ENCODE assay signal across 26 mouse cellular contexts in genomic region chr4:7424081-7424480, GRCm38 (mm10).
A peak's percentile ranks its signal among the peaks of the same experiment; 100 is the strongest.
DNase-seq lines count a peak whose midpoint lies in the region; ATAC-seq lines count a peak whose summit lies in the region.
"Had no signal": no experiment of that assay in that cellular context is flagged by ENCODE, and none has a peak within 500 bp of the region (broad histone marks: within the 10 kb centered on the region; RNA-seq: fewer than 3 reads in every experiment).

No protein-coding gene starts in this region.

- no peaks in the 10 kb centered on the region for H3K36me3 ChIP-seq in forebrain, embryonic 16.5 days (ENCODE audit: control insufficient read depth, insufficient read depth)
- no peaks in the 10 kb centered on the region for H3K36me3 ChIP-seq in forebrain, embryonic 10.5 days (replicated peaks)
- no peaks in the 10 kb centered on the region for H3K36me3 ChIP-seq in midbrain, embryonic 14.5 days (ENCODE audit: control insufficient read depth, insufficient read depth, low read length)
- H3K36me3 ChIP-seq in midbrain, embryonic 16.5 days (ENCODE audit: control insufficient read depth, insufficient read depth, low read length) = no peaks in the 10 kb centered on the region
- H3K36me3 ChIP-seq: embryonic facial prominence, embryonic 10.5 days; embryonic facial prominence, embryonic 12.5 days; forebrain, embryonic 15.5 days; G1E had no signal

- ATAC-seq in forebrain, embryonic 16.5 days = peak; percentile 26; the same call in 1 of the 2 replicates
- peak; percentile 59; the same call in 1 of the 2 replicates for ATAC-seq in frontal cortex, adult (ENCODE audit: low TSS enrichment)
- no peak; the same call in 1 of the 2 replicates for ATAC-seq in midbrain, embryonic 14.5 days (ENCODE audit: low FRiP score, low TSS enrichment)
- ATAC-seq in midbrain, embryonic 16.5 days = no peak
- ATAC-seq: activated CD4-positive, CD25-positive, alpha-beta regulatory T cell, adult 4 months; CD4-positive, CD25-positive, alpha-beta regulatory T cell, adult 4 months; Patski had no signal

- no peak overlapping the region for H3K4me2 ChIP-seq in forebrain, embryonic 16.5 days (ENCODE audit: low read length)
- no peak overlapping the region for H3K4me2 ChIP-seq in midbrain, embryonic 14.5 days (ENCODE audit: low read length)
- H3K4me2 ChIP-seq in midbrain, embryonic 16.5 days (ENCODE audit: low read length) = no peak overlapping the region
- H3K4me2 ChIP-seq: embryonic facial prominence, embryonic 12.5 days; forebrain, embryonic 13.5 days; forebrain, embryonic 15.5 days had no signal

- DNase-seq in forebrain, embryonic 10.5 days (ENCODE audit: extremely low spot score, low spot score) = no peak
- DNase-seq in frontal cortex, adult 2 months (ENCODE audit: extremely low spot score in 1 of 2, low spot score in 1 of 2) = no peak
- peak; percentile 4 for DNase-seq in midbrain, embryonic 14.5 days
- no peak for DNase-seq in gastrocnemius, postnatal 14 days
- DNase-seq: adrenal gland, adult 8-10 months; adrenal gland, postnatal 14 days; adrenal gland, postnatal 36 days; B cell, adult 2 months; cerebellum, adult 11 months; cerebellum, adult 18-20 months; cerebellum, adult 8-10 months; cerebellum, adult 9-11 months; cerebellum, postnatal 14 days; cerebellum, postnatal 36 days had no signal

- H3K27ac ChIP-seq in forebrain, embryonic 16.5 days (ENCODE audit: low read length) = no peak overlapping the region
- no peak overlapping the region for H3K27ac ChIP-seq in forebrain, embryonic 10.5 days
- H3K27ac ChIP-seq in midbrain, embryonic 14.5 days (replicated peaks; ENCODE audit: low read depth, low read length) = no peak overlapping the region
- no peak overlapping the region for H3K27ac ChIP-seq in midbrain, embryonic 16.5 days (ENCODE audit: low read length)
- H3K27ac ChIP-seq: embryonic facial prominence, embryonic 10.5 days; embryonic facial prominence, embryonic 12.5 days; forebrain, embryonic 13.5 days had no signal

- intact Hi-C loops in gastrocnemius, postnatal 14 days (cut with DNase I; ENCODE audit: low total_unique reads) = no loop called here

- no peak overlapping the region for H3K4me3 ChIP-seq in forebrain, embryonic 16.5 days (replicated peaks; ENCODE audit: low read length)
- no peak overlapping the region for H3K4me3 ChIP-seq in forebrain, embryonic 10.5 days
- H3K4me3 ChIP-seq in midbrain, embryonic 14.5 days (replicated peaks; ENCODE audit: low read depth, low read length) = no peak overlapping the region
- no peak overlapping the region for H3K4me3 ChIP-seq in midbrain, embryonic 16.5 days (ENCODE audit: low read depth, low read length)
- H3K4me3 ChIP-seq: embryonic facial prominence, embryonic 10.5 days; embryonic facial prominence, embryonic 12.5 days; forebrain, embryonic 13.5 days; forebrain, embryonic 15.5 days had no signal

- no peaks in the 10 kb centered on the region for H3K4me1 ChIP-seq in forebrain, embryonic 16.5 days (replicated peaks; ENCODE audit: control insufficient read depth, insufficient read depth, low read length)
- no peaks in the 10 kb centered on the region for H3K4me1 ChIP-seq in forebrain, embryonic 10.5 days
- no peaks in the 10 kb centered on the region for H3K4me1 ChIP-seq in midbrain, embryonic 14.5 days (ENCODE audit: control insufficient read depth, insufficient read depth, low read length)
- no peaks in the 10 kb centered on the region for H3K4me1 ChIP-seq in midbrain, embryonic 16.5 days (ENCODE audit: control insufficient read depth, insufficient read depth, low read length)
- H3K4me1 ChIP-seq: embryonic facial prominence, embryonic 10.5 days; embryonic facial prominence, embryonic 12.5 days; forebrain, embryonic 13.5 days; forebrain, embryonic 15.5 days had no signal

- no peaks in the 10 kb centered on the region for H3K9me3 ChIP-seq in forebrain, embryonic 16.5 days (ENCODE audit: control insufficient read depth, low read length)
- no peaks in the 10 kb centered on the region for H3K9me3 ChIP-seq in forebrain, embryonic 10.5 days
- no peaks in the 10 kb centered on the region for H3K9me3 ChIP-seq in midbrain, embryonic 14.5 days (ENCODE audit: control insufficient read depth, low read length)
- no peaks in the 10 kb centered on the region for H3K9me3 ChIP-seq in midbrain, embryonic 16.5 days (replicated peaks; ENCODE audit: control insufficient read depth, low read length, poor library complexity, severe bottlenecking)
- H3K9me3 ChIP-seq: embryonic facial prominence, embryonic 10.5 days; embryonic facial prominence, embryonic 12.5 days; forebrain, embryonic 13.5 days; forebrain, embryonic 15.5 days had no signal

- no peak overlapping the region for H3K9ac ChIP-seq in forebrain, embryonic 16.5 days (replicated peaks; ENCODE audit: low read depth, low read length)
- no peak overlapping the region for H3K9ac ChIP-seq in midbrain, embryonic 14.5 days (replicated peaks; ENCODE audit: low read length)
- H3K9ac ChIP-seq in midbrain, embryonic 16.5 days (ENCODE audit: low read depth, low read length) = no peak overlapping the region
- H3K9ac ChIP-seq: embryonic facial prominence, embryonic 12.5 days; forebrain, embryonic 13.5 days; forebrain, embryonic 15.5 days had no signal

- H3K27me3 ChIP-seq in forebrain, embryonic 16.5 days (replicated peaks; ENCODE audit: control insufficient read depth, insufficient read depth, low read length) = no peaks in the 10 kb centered on the region
- no peaks in the 10 kb centered on the region for H3K27me3 ChIP-seq in forebrain, embryonic 10.5 days (ENCODE audit: poor library complexity, severe bottlenecking)
- H3K27me3 ChIP-seq in midbrain, embryonic 14.5 days (ENCODE audit: control insufficient read depth, insufficient read depth, low read length) = no peaks in the 10 kb centered on the region
- H3K27me3 ChIP-seq in midbrain, embryonic 16.5 days (ENCODE audit: control insufficient read depth, insufficient read depth, low read depth, low read length) = no peaks in the 10 kb centered on the region
- H3K27me3 ChIP-seq: CH12.LX; embryonic facial prominence, embryonic 12.5 days; forebrain, embryonic 13.5 days; forebrain, embryonic 15.5 days; Patski had no signal

Comparison
In these comparisons a context has a peak if more than half of its experiments do, and no peak if none do; other contexts are left out.
1. ATAC-seq: peak in forebrain, embryonic 16.5 days (single experiment) and frontal cortex, adult (single experiment); none in midbrain, embryonic 14.5 days (single experiment) and midbrain, embryonic 16.5 days (single experiment).